Mouse (Mus musculus) forebrain, postnatal 0 days (tissue): ENCODE results near the gene Noct. TPM values are rescaled to one million over a fixed set of nuclear protein-coding genes. Genes with fewer than 3 reads are reported as not detected.

Source experiments
- ATAC-seq: fragments of 200-750 bp; cut with Nextera tagmentation; 2 replicates; pipeline ENCODE4 v1.8.0; 2017; ENCODE audit warnings: mild to moderate bottlenecking, moderate library complexity
- DNase-seq: peaks from one replicate; pipeline ENCODE4 v3.0.0-alpha.2; 2015
- H3K27ac ChIP-seq: fragments of 300-500 bp; sonication (generic); 2 replicates; pipeline ENCODE4 v1.5.1; 2014; ENCODE audit warnings: low read depth, mild to moderate bottlenecking, antibody characterized with exemption, low read length, moderate library complexity, mixed read lengths
- H3K27me3 ChIP-seq: fragments of 300-500 bp; sonication (generic); 2 replicates; pipeline ENCODE4 v1.6.1; 2014; ENCODE audit warnings: mild to moderate bottlenecking, low read length, mixed read lengths; ENCODE audit not compliant: insufficient read depth
- H3K36me3 ChIP-seq: fragments of 300-500 bp; sonication (generic); 2 replicates; pipeline ENCODE4 v1.6.1; 2014; ENCODE audit warnings: mild to moderate bottlenecking, moderate library complexity; ENCODE audit not compliant: insufficient read depth
- H3K4me1 ChIP-seq: fragments of 300-500 bp; sonication (generic); 2 replicates; pipeline ENCODE4 v1.6.1; 2014; ENCODE audit warnings: antibody characterized with exemption; ENCODE audit not compliant: insufficient read depth
- H3K4me2 ChIP-seq: fragments of 300-500 bp; sonication (generic); 2 replicates; pipeline ENCODE4 v1.6.1; 2014; ENCODE audit warnings: low read depth, mild to moderate bottlenecking, moderate library complexity
- H3K4me3 ChIP-seq: fragments of 300-500 bp; sonication (generic); 2 replicates; pipeline ENCODE4 v1.5.1; 2014; ENCODE audit warnings: low read depth, low read length, mixed read lengths
- H3K9ac ChIP-seq: fragments of 300-500 bp; sonication (generic); 2 replicates; pipeline ENCODE4 v1.6.1; 2014; ENCODE audit warnings: mild to moderate bottlenecking
- H3K9me3 ChIP-seq: fragments of 300-500 bp; sonication (generic); 2 replicates; pipeline ENCODE4 v1.6.1; 2016; ENCODE audit warnings: low read length
- CTCF ChIP-seq: sonication (generic); IDR thresholded peaks from 2 replicates; pipeline ENCODE4 v1.5.1; 2016; ENCODE audit warnings: antibody characterized with exemption, control low read depth, low read depth
- WGBS: fragments of 180-500 bp; shearing (Covaris S2); extraction: QIAGEN DNeasy Blood & Tissue Kit; methylation state at CpG from one replicate; pipeline ENCODE4 v1.1.7; 2014; 5-methylcytosine and 5-hydroxymethylcytosine counted together
- polyA plus RNA-seq: library from polyadenylated mRNA; unstranded; fragments of >200 nt; fragmentation: Nextera tagmentation; extraction: Ambion mirVana; gene quantifications from 2 replicates; pipeline ENCODE4 v1.2.1, GENCODE M21; 2015
- total RNA-seq: library from RNA; depleted of rRNA; stranded (reverse); fragments of >200 nt; gene quantifications from 2 replicates; pipeline ENCODE4 v1.2.3, GENCODE M21; 2014

Gene Noct
- total and polyA plus RNA-seq, 2 experiments from 2014 or later = 32.6 to 33.7 TPM

DNA sequence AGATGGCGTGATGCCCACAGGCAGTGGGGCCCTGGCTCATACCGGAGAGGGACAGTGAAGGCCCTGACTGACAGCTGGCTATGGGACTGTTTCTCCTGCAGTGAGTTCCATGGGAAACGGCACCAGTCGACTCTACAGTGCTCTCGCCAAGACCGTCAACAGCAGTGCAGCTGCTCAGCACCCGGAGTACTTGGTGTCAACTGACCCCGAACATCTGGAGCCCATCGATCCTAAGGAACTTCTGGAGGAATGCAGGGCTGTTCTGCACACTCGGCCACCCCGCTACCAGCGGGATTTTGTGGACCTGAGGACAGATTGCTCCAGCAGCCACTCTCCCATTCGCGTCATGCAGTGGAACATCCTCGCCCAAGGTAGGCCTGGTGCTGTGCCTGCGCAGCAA lies 23.5 kb downstream of the Noct start:
- Histone ChIP-seq H3K9me3 (no peaks in the 10 kb centered on the region), H3K27ac (no peak overlapping the region), H3K4me2 (no peak overlapping the region), H3K27me3 (no peaks in the 10 kb centered on the region), H3K4me1 (no peaks in the 10 kb centered on the region), H3K36me3 (peaks cover 28% of the 10 kb centered on the region), H3K4me3 (no peak overlapping the region), H3K9ac (no peak overlapping the region)
- ATAC-seq (no peak), DNase-seq (no peak)
- TF ChIP-seq CTCF = no peak
- 92% methylated on average over 16 of the region's 16 CpGs for WGBS

DNA sequence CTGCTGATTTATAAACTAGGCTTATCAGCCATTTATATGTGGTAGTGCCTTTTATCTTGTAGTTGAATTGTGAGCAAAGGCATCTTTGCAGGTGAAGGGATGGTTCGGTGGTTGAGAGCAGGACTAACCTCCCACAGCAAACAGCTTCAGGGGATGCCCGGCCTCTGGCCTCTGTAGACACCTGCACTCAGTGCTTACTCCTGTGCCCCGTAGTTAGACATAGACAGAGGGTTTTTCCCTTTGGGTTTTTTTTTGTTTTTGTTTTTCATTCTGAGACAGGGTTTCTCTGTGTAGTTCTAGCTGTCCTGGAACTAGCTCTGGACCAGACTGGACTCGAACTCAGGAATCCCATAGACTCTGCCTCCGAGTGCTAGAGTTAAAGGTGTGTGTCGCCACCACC lies 24.4 kb downstream of the Noct start:
- no peak for ATAC-seq
- TF ChIP-seq CTCF = no peak
- Histone ChIP-seq H3K36me3 (peaks cover 35% of the 10 kb centered on the region), H3K9me3 (no peaks in the 10 kb centered on the region), H3K9ac (no peak overlapping the region), H3K4me1 (no peaks in the 10 kb centered on the region), H3K4me2 (no peak overlapping the region), H3K27ac (no peak overlapping the region), H3K4me3 (no peak overlapping the region), H3K27me3 (no peaks in the 10 kb centered on the region)
- 94% methylated on average over 6 of the region's 6 CpGs for WGBS
- no peak for DNase-seq

DNA sequence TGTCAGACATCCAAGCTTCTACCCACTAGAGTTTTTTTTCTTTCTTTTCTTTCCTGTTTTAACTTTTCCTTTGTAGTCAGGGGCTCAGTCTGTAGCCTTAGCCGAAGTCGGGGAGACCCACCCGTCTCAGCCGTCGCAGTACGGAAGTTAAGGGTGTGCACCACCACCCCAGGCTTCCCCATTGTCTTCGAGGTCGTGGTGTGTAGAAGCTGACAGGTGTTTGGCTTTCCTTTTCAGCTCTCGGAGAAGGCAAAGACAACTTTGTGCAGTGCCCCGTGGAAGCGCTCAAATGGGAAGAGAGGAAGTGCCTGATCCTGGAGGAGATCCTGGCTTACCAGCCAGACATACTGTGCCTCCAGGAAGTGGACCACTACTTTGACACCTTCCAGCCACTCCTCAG lies 25.2 kb downstream of the Noct start:
- H3K27ac ChIP-seq = no peak overlapping the region
- H3K36me3 ChIP-seq = peaks cover 42% of the 10 kb centered on the region
- H3K4me2 ChIP-seq = no peak overlapping the region
- DNase-seq (no peak), ATAC-seq (no peak)
- TF ChIP-seq CTCF = no peak
- H3K9me3 ChIP-seq = no peaks in the 10 kb centered on the region
- no peak overlapping the region for H3K9ac ChIP-seq
- 89% methylated on average over 11 of the region's 11 CpGs for WGBS
- H3K4me1 ChIP-seq = no peaks in the 10 kb centered on the region
- no peak overlapping the region for H3K4me3 ChIP-seq
- no peaks in the 10 kb centered on the region for H3K27me3 ChIP-seq

DNA sequence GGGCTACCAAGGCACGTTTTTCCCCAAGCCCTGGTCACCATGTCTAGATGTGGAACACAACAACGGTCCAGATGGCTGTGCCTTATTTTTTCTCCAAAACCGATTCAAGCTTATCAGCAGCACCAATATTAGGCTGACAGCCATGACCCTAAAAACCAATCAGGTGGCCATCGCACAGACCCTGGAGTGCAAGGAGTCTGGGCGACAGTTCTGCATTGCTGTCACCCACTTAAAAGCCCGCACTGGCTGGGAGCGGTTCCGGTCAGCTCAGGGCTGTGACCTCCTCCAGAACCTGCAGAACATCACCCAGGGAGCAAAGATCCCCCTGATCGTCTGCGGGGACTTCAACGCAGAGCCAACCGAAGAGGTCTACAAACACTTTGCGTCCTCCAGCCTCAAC lies 25.6 kb downstream of the Noct start:
- H3K36me3 ChIP-seq = peaks cover 46% of the 10 kb centered on the region
- H3K4me1 ChIP-seq = no peaks in the 10 kb centered on the region
- DNase-seq (no peak), ATAC-seq (no peak)
- 98% methylated on average over 13 of the region's 13 CpGs for WGBS
- no peaks in the 10 kb centered on the region for H3K9me3 ChIP-seq
- no peak overlapping the region for H3K4me2 ChIP-seq
- H3K27ac ChIP-seq = no peak overlapping the region
- H3K4me3 ChIP-seq = no peak overlapping the region
- no peak overlapping the region for H3K9ac ChIP-seq
- TF ChIP-seq CTCF = no peak
- H3K27me3 ChIP-seq = no peaks in the 10 kb centered on the region

DNA sequence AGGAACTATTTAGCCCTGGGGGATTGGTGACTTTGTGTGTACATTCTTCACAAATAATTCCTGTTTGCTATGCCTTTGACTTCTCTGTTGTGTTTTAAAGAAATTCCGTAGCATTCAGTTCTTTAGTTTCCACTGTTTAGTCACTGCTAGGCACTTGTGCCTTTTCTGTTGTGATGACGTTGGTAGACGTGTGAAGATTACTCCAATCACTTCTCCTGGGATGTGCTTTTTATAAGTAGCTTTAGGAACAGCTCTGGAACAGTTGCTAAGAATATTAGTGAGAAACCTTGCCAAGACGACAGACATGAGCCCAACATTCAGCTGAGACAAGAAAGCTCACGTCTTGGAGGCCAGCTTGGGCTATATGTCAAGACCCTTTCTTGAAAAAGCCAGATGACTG lies 26.8 kb downstream of the Noct start:
- Histone ChIP-seq H3K9me3 (no peaks in the 10 kb centered on the region), H3K27ac (no peak overlapping the region), H3K4me1 (no peaks in the 10 kb centered on the region), H3K4me3 (no peak overlapping the region), H3K4me2 (no peak overlapping the region), H3K9ac (no peak overlapping the region), H3K27me3 (no peaks in the 10 kb centered on the region), H3K36me3 (peaks cover 51% of the 10 kb centered on the region)
- no peak for DNase-seq
- ATAC-seq = no peak
- 73% methylated on average over 5 of the region's 5 CpGs for whole genome bisulfite sequencing
- TF ChIP-seq CTCF = no peak

DNA sequence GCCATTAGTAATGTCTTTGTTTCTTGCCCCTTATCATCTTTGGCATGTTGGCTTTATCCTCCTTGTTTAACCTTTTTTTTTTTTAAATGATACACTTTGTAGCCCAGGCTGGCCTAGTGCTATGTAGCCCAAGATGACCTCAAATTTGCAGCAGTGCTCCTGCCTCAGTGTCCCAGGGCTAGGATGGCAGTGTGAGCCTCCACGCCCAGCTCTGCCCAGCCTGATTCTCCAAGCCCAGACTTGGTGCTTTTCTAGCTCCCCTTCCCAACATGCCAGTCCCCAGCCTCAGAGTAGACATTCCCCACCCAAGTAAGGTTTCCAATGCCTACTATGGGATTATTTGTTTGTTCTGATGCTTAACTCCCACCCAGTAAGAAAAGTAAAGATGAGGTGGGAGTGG lies 28.0 kb downstream of the Noct start:
- DNase-seq (no peak), ATAC-seq (no peak)
- Histone ChIP-seq H3K27ac (no peak overlapping the region), H3K9ac (no peak overlapping the region), H3K4me3 (no peak overlapping the region), H3K27me3 (no peaks in the 10 kb centered on the region), H3K4me1 (no peaks in the 10 kb centered on the region), H3K4me2 (no peak overlapping the region), H3K9me3 (no peaks in the 10 kb centered on the region), H3K36me3 (peaks cover 63% of the 10 kb centered on the region)
- WGBS = 97% methylated on average over 1 of the region's 1 CpGs
- no peak for TF ChIP-seq CTCF

DNA sequence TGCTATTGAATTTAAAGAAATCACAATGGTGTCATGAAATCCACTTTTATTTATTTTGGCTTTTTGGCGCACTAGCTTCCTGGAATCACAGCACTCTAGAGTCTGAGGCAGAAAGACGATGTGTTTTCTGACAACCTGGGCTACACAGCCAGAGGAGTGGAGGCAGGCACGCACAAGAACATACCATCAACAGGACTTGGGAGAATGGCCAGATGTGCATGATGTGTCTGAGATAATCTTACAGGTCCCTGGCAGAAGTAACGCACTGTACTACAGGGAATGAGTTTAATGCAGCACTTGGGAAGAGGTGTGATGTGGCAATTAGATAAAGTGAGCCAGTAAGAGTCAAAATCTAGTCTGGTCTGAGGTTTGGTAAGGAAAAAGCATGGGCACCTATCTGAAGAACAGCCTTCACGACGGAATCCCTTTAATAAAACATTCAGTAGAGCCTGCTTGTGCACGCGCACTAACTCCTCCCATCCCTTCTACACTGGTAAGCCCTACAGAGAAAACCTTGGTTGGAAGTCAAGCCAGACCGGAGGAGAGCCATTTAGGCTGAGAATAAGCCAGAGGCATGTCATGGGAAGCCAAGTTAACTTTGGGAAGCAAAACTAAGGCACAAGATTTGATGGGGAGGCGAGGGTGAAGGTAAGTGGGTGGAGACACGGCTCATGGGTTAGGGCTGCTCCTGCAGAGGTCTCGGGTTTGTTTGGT lies 28.6 kb downstream of the Noct start:
- H3K27ac ChIP-seq = no peak overlapping the region
- no peaks in the 10 kb centered on the region for H3K4me1 ChIP-seq
- DNase-seq (no peak), ATAC-seq (no peak)
- WGBS = 93% methylated on average over 12 of the region's 12 CpGs
- H3K36me3 ChIP-seq = peaks cover 64% of the 10 kb centered on the region
- H3K4me2 ChIP-seq = no peak overlapping the region
- no peaks in the 10 kb centered on the region for H3K9me3 ChIP-seq
- H3K4me3 ChIP-seq = no peak overlapping the region
- no peak overlapping the region for H3K9ac ChIP-seq
- TF ChIP-seq CTCF = no peak
- no peaks in the 10 kb centered on the region for H3K27me3 ChIP-seq
